Mouse (Mus musculus): ENCODE data around the gene Olfr110. TPM values are rescaled to one million over a fixed set of nuclear protein-coding genes. Genes with fewer than 3 reads are reported as not detected.

Gene Olfr110
- polyA plus RNA-seq, 1 experiment from 2014 or later: not detected

Other genes with a start within 250 kb of the Olfr110 start
- not detected in 2 replicates for gene Olfr98, start 228.7 kb upstream of the Olfr110 start, polyA plus RNA-seq (2016; fragmentation: Nextera tagmentation; extraction: Ambion mirVana)
- gene H2-M3, start 222.2 kb upstream of the Olfr110 start, polyA plus RNA-seq (2016; fragmentation: Nextera tagmentation; extraction: Ambion mirVana): 1.4 and 1.5 TPM in 2 replicates
- not detected in 2 replicates for gene Olfr99, start 209.0 kb upstream of the Olfr110 start, polyA plus RNA-seq (2016; fragmentation: Nextera tagmentation; extraction: Ambion mirVana)
- gene Olfr101, start 188.2 kb upstream of the Olfr110 start, polyA plus RNA-seq (2016; fragmentation: Nextera tagmentation; extraction: Ambion mirVana): not detected in 2 replicates
- gene Olfr102, start 175.4 kb upstream of the Olfr110 start, polyA plus RNA-seq (2016; fragmentation: Nextera tagmentation; extraction: Ambion mirVana): not detected in 2 replicates
- gene Olfr103, start 152.8 kb upstream of the Olfr110 start, polyA plus RNA-seq (2016; fragmentation: Nextera tagmentation; extraction: Ambion mirVana): not detected in 2 replicates
- gene Olfr104-ps, start 132.9 kb upstream of the Olfr110 start, polyA plus RNA-seq (2016; fragmentation: Nextera tagmentation; extraction: Ambion mirVana): not detected in 2 replicates
- gene Olfr105-ps, start 113.4 kb upstream of the Olfr110 start, polyA plus RNA-seq (2016; fragmentation: Nextera tagmentation; extraction: Ambion mirVana): not detected in 2 replicates
- gene Olfr106-ps, start 102.1 kb upstream of the Olfr110 start, polyA plus RNA-seq (2016; fragmentation: Nextera tagmentation; extraction: Ambion mirVana): not detected in 2 replicates
- gene Olfr107, start 93.2 kb upstream of the Olfr110 start, polyA plus RNA-seq (2016; fragmentation: Nextera tagmentation; extraction: Ambion mirVana): not detected in 2 replicates
- not detected in 2 replicates for gene Olfr108, start 47.0 kb upstream of the Olfr110 start, polyA plus RNA-seq (2016; fragmentation: Nextera tagmentation; extraction: Ambion mirVana)
- gene Olfr109, start 33.6 kb upstream of the Olfr110 start, polyA plus RNA-seq (2016; fragmentation: Nextera tagmentation; extraction: Ambion mirVana): not detected in 2 replicates
- gene H2-M2, start 8.9 kb upstream of the Olfr110 start, polyA plus RNA-seq (2016; fragmentation: Nextera tagmentation; extraction: Ambion mirVana): not detected in 2 replicates
- not detected in 2 replicates for gene Olfr111, start 15.6 kb downstream of the Olfr110 start, polyA plus RNA-seq (2016; fragmentation: Nextera tagmentation; extraction: Ambion mirVana)
- gene Olfr112, start 77.0 kb downstream of the Olfr110 start, polyA plus RNA-seq (2016; fragmentation: Nextera tagmentation; extraction: Ambion mirVana): not detected in 2 replicates
- gene Olfr113, start 85.2 kb downstream of the Olfr110 start, polyA plus RNA-seq (2016; fragmentation: Nextera tagmentation; extraction: Ambion mirVana): not detected in 2 replicates
- gene Olfr114, start 100.3 kb downstream of the Olfr110 start, polyA plus RNA-seq (2016; fragmentation: Nextera tagmentation; extraction: Ambion mirVana): not detected in 2 replicates
- not detected in 2 replicates for gene Olfr115, start 134.6 kb downstream of the Olfr110 start, polyA plus RNA-seq (2016; fragmentation: Nextera tagmentation; extraction: Ambion mirVana)
- not detected in 2 replicates for gene Olfr116, start 134.7 kb downstream of the Olfr110 start, polyA plus RNA-seq (2016; fragmentation: Nextera tagmentation; extraction: Ambion mirVana)
- not detected in 2 replicates for gene Olfr117, start 171.3 kb downstream of the Olfr110 start, polyA plus RNA-seq (2016; fragmentation: Nextera tagmentation; extraction: Ambion mirVana)
- gene Olfr118, start 174.5 kb downstream of the Olfr110 start, polyA plus RNA-seq (2016; fragmentation: Nextera tagmentation; extraction: Ambion mirVana): not detected in 2 replicates
- not detected in 2 replicates for gene Olfr119, start 204.1 kb downstream of the Olfr110 start, polyA plus RNA-seq (2016; fragmentation: Nextera tagmentation; extraction: Ambion mirVana)
- not detected in 2 replicates for gene Olfr120, start 229.3 kb downstream of the Olfr110 start, polyA plus RNA-seq (2016; fragmentation: Nextera tagmentation; extraction: Ambion mirVana)